Mouse (Mus musculus) adipocyte (in vitro differentiated cells): ENCODE data around the gene Slc26a3.
A peak's percentile ranks its signal among the peaks of the same experiment; 100 is the strongest.

ENCODE experiments used
- DNase-seq: peaks from one replicate; pipeline ENCODE4 v3.0.0-alpha.2; 2016; ENCODE audit warnings: low spot score

Gene Slc26a3

DNA sequence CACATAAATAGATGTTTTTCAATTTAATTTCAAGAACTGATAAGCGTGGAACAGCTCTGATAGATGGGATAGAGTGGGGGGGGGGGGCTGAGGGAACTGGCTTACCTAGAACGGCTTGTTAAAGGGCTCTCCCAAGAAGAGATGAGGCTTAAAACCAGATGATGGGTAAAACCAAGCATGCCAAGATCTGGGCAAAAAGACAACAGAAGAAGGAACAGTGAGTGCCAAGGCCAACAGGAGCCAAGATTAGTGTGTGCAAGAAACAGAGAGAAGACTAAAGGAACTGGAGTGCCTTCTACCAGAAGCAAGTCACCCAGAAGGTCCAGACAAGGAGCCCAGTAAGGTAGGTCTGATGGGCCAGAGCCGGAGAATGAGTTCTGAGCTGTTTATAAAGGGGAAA is at the start of gene Slc26a3:
Gene Slc26a3 (plus strand): TSS at position 301 of the 400 bp plus-strand sequence.
- peak; percentile 9 for DNase-seq

DNA sequence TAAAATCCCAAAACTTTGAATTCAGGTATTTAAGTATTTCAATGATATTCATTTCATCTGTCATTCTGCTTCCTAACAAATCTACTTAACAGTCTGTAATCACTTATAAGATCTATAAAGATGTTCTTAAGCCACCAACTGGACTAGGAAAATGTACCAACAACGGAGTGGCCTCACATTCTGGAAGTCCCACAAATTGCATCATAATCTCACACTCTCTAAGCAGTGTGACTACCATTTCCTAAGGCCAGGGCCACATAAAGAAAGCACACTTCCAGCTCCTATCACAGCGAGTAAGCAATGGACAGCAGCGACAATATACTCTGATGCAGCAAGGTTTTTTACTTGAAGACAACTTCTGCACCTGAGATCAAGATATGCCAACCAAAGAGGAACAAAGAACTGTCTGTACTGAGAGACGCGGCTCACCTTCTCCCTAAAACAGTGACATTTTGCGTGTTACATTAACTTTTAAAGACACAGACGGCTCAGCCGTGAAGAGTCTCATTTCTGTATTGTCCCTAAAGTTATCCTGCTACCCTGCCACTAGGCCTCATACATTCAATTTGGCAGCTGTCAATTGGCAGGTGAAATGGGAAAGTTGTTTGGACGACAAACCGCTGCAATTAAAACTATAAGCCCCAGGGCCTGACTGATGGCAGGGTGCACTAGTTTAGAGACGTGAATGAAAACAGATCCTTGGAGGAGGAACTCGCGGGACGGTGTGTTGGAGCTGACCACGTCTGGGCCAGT is 40.3 kb upstream of the Slc26a3 start:
- peak; percentile 63 for DNase-seq

DNA sequence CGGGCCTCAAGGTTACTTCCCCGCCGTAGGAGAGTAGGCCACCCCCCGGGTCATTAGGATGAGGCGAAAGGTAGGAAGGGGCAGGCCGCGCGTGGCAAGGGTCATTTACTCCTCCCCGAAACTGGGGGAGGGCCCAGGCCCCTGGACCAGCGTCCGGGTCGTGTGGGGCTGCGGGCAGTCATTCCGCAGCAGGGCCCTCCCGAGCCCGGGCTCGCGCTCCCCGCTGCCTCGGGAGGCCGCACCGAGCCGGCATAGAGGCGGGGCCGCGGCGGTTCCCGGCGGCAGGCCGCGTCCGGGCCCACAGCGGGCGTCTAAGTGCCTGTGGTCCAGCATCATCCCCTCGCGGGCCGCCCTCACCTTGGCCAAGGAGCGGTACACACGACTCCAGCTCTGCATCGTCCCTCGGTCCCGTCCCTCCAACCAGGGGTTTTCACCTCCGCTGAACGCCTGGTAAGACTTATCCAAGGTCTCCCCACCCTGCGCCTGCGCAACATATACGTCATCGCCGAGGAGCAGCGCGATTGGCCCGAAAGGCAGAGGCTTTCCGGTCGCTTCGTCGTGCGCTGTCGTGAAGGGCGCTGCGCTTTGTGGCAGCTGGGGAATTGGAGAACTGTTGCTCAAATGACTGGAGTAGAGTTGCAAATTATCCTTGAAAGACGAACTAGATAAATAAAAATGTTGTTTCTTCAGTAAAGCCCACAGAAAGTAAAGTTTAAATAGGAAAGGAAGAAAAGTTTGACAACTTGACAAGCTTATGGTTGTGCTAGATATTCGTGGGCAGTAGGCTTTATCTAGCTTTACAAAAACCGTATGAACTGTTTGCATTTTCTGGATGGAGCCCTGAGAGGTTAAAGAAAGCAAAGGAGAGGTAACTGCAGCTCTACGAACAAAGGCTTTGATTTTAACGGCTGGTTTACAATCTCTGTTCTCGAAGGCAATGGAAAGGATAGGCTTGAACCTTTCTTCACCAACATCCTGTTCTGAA is 39.4 kb upstream of the Slc26a3 start, which contains the start of gene Dld:
Gene Dld (minus strand): TSS at position 510 of the 985 bp plus-strand sequence.
- DNase-seq, result peak; percentile 97

DNA sequence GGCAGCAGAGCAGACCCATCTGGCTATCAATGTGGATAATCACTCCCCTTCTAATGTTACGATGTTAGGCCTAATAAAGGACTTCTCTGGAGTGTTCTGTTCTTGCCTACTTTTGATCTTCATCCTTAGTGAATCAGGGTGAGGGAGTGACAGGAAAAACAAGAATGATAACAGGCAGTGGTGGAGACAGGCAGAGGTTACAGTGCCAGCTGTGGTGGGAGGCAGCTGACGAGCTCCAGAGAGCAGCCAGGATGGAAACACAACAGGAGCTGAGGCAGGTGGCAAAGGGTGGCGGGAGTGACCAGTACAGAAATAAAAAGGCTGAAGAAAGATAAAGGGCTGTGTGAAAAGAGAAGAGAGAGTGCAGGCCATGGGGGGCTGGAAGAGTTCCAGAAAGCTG is 24.2 kb upstream of the Slc26a3 start:
- no peak for DNase-seq

DNA sequence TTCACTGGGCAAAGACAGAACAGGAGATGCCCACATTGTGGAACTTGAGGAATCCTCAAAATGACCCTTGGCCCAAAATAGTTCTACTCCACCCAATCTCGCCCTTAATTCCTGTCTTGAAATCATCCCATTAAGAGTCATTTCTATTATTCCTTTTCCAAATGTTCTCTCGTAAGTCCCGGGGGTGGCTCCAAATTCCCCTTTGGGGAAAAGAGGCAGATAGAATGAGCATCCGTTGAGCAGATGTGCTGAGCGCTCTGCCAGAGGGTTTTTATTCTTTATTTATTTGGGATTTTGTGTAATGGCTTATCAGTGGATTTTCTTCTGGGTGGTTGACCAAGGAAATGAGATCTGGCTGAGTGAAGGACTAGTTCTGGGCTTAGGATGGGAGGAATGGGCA is 22.9 kb upstream of the Slc26a3 start:
- DNase-seq, result no peak

DNA sequence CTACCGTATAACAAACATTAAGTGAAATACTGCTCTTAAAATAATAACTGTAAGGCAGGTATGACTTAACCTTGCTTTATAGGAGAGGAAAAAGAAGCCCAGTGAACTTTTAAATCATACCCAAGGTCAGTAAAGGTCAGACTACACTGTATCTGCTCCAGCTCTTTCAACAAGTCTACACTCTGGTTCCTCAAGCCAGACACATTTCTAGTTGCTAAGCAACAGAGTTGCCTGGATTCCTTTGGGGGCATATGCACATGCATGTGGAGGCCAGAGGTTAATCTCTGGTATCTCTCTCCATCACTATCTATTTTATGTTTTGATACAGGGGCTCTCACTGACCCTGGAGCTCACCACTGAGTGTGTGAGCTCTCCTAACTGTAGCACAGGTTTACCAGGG is 21.6 kb upstream of the Slc26a3 start:
- no peak for DNase-seq

DNA sequence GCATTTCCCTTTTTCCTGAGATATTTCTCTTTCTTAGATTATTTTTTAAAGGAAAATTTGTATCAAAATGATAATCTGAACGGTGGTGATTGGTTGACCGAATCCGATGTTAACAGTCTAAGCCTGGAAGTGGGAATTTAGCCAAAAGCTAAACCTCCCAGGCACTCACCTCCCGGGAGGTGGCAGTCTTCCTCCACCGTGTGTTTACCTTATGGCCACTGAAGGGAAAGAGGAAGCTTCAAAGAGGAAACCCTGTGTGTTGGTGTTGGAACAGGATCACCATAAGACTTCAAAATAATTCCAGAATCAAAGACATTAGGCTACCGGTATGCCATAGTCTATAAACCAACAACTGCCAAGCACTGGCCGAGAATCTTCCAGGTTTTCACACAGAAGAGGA is 21.0 kb upstream of the Slc26a3 start:
- DNase-seq, result no peak

DNA sequence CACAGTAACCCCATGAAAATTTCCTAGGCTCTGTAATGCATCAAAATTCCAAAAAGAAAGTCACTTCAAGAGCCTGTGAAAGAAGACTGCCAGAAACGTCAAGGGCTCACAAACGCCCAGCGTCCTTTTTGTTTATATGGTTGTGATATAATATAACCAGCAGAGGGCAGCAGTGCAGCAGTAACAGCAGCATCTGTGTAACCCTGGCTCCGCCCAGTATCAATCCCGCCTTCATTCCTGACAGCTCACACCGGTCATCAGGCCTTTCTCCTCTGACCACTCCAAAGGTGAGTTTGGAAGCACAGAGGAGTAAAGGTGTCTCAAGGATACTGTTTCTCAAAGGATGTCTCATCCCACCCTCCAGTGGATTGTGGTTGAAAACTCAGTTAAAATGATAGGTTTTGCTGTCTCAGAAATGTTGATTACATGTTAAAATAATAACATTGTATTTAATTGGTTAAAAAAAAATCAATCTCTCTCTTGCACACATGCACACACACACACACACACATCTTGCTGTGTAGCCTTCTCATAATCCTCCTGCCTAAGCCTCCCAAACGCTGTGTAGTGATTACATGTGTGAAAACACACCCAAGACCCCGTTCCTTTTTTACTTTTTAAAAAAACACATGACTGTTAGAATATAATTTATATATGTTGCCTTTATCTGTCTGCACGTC is 15.9 kb upstream of the Slc26a3 start:
- peak; percentile 89 for DNase-seq

DNA sequence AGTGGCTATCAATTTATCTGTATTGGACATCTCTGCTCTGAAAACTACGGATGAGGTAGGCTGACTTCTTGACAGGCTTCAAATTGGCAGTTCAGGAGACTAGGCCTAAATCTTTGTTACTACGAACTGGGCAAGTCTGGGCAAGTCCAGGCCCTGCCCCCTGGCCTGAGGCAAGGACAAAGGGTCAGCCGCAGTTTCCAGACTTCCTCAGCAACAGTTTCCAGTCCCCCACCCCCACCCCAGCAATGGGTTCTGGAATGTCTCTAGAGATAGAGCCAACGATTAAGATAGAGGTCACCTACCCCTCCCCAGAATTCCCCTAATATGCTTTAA is 15.4 kb upstream of the Slc26a3 start:
- no peak for DNase-seq

DNA sequence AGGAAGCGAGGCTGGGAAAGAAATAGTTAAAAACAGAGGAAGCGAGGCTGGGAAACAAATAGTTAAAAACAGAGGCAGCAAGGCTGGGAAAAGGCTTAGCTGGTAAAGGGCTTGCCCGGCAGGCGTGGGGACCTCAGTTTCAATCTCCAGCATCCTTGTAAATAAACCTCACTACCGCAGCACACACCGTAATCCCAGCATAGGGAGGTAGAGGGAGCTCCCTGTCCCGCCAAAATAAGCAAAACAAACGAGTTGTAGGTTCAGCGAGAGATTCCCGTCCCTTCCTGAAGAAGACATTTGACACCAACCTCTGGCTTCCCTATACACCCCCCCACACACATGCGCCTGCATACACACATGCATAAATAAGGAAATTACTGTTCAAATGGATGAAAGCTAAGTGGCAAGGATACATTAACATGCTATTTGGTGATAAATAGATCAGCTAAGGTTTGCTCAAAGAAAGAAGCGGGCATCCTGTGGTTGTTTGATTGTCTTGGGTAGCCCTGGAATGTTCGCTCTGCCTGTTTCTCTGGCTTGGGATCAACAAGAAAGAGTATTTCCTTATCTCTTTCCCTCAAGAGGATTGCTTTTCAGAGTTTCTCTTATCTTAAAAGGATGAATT is 14.2 kb upstream of the Slc26a3 start:
- DNase-seq, result peak; percentile 18

DNA sequence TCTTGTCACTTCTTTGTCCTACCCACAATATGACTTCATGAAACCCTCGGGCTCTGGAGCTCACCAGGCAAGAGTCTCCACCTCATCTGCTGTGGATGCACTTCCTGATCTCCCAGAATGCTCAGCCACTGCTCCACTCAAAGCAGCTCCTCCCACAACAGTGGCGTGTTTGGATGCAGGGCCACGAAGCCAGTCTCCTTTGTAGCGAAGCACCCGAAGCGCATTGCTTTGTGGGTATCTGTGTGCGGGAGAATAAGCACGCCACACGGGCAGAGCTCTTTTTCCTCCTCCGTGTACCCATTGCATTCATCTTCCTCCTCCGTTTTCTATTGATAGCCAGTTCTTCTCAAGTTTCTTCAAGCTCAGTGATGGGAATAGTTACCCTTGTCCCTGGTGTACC is 13.4 kb upstream of the Slc26a3 start:
- DNase-seq, result no peak

DNA sequence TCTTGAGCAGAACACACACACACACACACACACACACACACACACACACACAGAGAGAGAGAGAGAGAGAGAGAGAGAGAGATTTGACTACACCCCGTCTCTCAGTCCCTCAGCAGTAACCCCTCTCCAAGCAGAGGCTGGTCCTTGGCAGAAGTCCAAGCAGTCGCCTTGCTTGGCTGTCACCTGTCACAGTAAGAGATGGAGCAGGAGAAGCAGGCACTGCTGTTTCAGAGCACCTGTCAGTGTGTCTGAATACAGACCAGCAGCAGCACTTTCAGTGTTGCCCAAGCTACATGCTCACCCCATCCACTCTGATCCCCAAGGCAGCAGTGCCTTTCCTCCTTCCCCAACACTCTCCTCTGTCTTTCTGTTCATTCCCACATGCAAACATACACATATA is 9.8 kb upstream of the Slc26a3 start:
- no peak for DNase-seq

DNA sequence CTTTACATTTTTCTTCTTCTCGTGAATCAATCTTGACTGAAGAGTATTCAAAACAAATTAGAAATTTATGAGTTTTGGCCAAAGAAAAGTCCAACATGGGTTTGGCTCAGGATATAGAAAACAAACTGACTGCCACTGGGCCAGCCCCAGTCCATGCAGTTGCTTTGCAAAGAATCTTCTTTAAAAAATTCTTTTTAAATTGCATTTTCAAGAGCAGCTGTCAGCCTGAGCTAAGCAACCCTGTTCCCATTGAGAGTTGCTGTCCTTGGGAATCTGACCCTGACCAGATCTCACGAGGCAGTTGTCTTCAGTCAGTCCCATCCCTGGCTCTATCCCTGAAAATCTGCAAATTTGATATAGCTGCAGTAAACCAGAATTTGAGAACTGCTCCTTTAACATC is 8.2 kb upstream of the Slc26a3 start:
- DNase-seq, result no peak

DNA sequence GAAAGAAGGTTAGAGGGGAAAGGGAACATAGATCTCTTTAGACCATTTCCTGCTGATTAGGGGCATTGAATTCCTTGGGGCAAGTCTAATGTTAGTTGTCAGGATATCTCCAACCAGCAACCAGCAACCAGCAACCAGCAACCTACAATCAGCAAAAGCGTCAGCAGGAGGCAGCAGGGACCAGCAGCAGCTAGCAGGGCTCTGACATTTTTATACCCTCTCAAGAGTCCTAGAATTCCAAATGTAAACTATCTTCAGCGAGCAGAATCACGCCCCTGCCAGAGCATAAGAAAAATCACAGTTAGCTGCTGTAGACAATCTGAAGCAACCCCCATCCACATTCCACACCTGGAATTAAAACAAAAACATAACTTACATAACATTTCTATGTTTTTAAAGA is 3.4 kb upstream of the Slc26a3 start:
- no peak for DNase-seq

DNA sequence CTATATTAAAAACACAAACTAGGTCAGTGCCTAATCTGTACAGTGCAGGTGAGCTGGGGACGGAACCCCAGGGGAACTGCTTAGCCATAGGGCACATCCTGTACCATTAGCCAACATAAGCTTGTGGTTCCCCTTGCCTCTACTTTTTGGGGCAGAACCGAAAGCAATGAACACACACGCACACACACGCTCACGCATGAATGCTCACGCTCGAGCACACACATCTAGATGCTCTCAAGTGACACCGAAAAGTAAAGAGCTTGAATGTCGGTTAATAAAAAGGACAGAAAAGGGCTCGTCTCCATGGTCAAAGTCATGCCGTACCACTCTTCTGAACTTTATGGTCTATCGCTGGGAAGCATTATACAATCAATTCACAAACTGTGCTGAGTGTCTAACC is 1.0 kb downstream of the Slc26a3 start:
- DNase-seq, result no peak

DNA sequence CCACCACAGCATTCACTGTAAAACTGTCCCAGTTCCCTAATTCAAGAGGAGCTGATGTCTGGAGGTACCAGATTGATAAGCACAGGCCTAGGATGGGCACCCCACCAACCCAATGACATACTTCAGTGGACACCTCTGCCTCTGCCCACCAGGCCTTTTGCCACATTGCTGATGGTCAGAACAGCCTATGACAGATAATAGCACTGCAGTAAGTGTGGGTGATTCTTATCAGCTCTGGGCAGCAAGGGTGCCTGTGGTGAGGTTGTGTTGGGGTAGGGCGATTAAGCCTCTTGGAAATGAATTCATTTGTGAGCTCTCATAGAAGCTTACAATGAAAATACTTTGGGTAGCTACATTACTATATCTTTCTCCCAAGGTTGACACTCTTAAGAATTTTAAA is 5.2 kb downstream of the Slc26a3 start:
- no peak for DNase-seq

DNA sequence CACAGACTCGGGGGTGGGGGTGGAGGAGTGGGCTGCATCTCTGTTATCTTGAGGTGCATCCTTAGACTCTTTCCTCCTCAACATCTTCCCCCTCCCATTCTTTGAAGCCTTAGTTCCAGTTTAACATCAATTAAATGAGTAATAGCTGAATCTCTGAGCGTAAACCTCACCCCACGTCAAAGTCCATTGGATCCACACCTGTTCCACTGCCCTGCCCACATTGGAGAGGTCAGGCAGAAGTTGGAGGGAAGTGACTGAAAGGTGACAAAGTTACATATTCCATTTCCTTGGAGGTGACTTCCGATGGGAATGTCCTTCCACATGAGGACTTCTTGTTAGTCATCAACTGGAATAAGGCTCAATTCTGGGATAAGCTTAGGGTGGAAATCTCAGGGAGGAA is 7.0 kb downstream of the Slc26a3 start:
- no peak for DNase-seq

DNA sequence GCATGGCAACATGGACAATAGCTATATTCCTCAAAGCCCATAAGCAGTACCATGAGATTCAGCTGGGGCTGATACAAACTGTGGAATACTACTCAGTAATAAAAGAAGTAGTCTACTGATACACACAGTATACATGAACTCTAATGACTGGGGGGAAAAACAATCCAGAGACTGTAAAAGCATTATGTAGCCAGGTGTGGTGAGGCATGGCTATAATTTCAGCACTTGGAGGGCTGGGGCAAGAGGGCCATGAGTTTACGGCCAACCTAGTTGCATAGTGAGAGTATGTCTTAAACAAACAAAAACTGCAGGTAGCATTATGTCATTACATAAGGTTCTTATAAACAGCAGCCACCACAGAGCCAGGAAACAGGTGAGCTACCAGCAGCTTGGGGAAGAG is 10.2 kb downstream of the Slc26a3 start:
- no peak for DNase-seq

DNA sequence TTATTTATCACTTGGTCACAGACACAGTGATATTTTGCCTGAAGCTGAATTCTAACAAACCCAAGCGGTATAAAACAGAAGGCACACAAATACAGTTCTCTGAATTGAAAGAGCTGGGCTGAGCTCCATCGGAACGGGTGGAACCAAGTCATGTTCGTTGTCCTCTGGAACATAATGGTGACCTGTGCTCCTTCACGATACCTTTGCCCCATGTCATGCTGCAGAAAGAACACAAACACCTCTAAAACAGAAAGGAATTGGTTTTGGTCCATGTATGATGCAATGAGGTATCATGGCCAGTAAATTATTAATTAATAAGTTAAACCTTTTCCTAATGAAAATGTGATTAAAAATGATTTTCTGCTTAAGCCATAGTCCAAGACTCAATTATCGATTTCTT is 11.3 kb downstream of the Slc26a3 start:
- no peak for DNase-seq

DNA sequence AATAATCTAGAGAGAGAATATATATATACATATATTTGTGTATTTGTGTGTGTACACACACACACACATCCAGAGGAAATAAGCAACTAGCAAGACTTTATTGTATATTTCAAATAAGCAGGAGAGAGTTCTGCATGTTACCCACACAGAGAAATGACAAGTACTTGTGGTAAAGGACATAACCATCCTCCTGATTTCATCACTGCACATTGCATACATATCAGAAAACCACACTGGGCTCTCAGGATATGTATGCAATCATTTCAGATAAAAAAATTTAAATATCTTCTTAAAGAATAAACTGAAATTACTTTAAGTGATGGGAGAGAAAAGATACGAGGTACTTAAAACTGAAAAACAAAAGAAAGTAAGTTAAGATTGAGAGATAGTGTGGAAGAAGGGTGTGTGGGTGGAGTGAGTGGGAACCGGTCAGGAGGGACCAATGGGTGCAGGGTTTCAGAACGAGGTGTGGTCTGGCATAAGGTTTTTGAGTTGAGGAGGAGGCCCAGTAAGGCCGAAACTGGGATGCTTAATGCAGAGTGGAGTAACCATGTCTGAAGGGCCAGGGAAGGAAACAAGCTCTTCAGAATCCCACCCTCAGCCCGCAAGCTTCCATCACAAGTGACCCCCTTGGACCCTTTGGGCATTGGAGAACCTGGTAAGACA is 14.0 kb downstream of the Slc26a3 start:
- DNase-seq, result no peak

DNA sequence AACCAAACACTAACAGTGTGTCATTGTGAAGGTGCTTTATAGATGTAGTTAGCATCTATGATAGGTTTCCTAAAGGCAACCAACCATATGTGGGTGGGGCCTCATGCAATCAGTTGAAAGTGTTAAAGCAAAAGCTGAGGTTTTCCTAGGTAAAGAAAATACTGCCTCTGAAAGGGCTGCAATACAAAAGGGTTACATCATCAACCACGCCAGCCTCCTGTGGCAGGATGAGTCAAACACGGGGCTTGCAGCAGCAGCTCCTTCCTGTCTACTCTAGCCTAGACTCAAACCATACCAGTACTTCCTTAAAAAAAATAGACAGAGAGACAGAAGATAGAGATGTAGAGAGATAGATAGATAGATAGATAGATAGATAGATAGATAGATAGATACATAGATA is 25.3 kb downstream of the Slc26a3 start:
- no peak for DNase-seq
